13 mouse cellular contexts compared by ENCODE assay signal in genomic region chr1:75480735-75481134, GRCm38 (mm10). TPM values are rescaled to one million over a fixed set of nuclear protein-coding genes. Genes with fewer than 3 reads are reported as not detected.
DNase-seq lines count a peak whose midpoint lies in the region; ATAC-seq and TF ChIP-seq lines count a peak whose summit lies in the region.
"Had no signal": no experiment of that assay in that cellular context is flagged by ENCODE, and none has a peak within 500 bp of the region (broad histone marks: within the 10 kb centered on the region; RNA-seq: fewer than 3 reads in every experiment).

No protein-coding gene starts in this region.

- peak overlapping the region; percentile 90 for H3K4me2 ChIP-seq in forebrain, embryonic 12.5 days
- no peak overlapping the region for H3K4me2 ChIP-seq in forebrain, embryonic 11.5 days (ENCODE audit: low read depth, low read length, severe bottlenecking)
- peak overlapping the region; percentile 84 for H3K4me2 ChIP-seq in hindbrain, embryonic 15.5 days
- no peak overlapping the region for H3K4me2 ChIP-seq in myocyte (ENCODE audit: low read depth)

- no peak for ATAC-seq in forebrain, embryonic 12.5 days (ENCODE audit: low FRiP score)
- no peak for ATAC-seq in forebrain, embryonic 11.5 days (replicated peaks; ENCODE audit: low FRiP score)
- no peak for ATAC-seq in hindbrain, embryonic 15.5 days (ENCODE audit: low FRiP score, low read depth)

- WGBS in forebrain, embryonic 12.5 days: 84% methylated on average over 7 of the region's 7 CpGs
- WGBS in forebrain, embryonic 11.5 days: 88% methylated on average over 7 of the region's 7 CpGs
- 86% methylated on average over 7 of the region's 7 CpGs for WGBS in hindbrain, embryonic 15.5 days

- intact Hi-C loops in heart, postnatal 14 days (cut with DNase I): loop anchor here (2.0 kb wide), 1 partner anchor 22 kb away; no protein-coding TSS in a partner anchor

- H3K27ac ChIP-seq in forebrain, embryonic 12.5 days: no peak overlapping the region
- H3K27ac ChIP-seq in forebrain, embryonic 11.5 days (ENCODE audit: low read depth, low read length): no peak overlapping the region
- no peak overlapping the region for H3K27ac ChIP-seq in hindbrain, embryonic 15.5 days (replicated peaks)
- H3K27ac ChIP-seq: liver, embryonic 13.5 days had no signal

- 0 out of 2 replicates have a peak overlapping the region, but pooled peaks have one; percentile 86 for H3K4me3 ChIP-seq in forebrain, embryonic 12.5 days (replicated peaks)
- no peak overlapping the region for H3K4me3 ChIP-seq in forebrain, embryonic 11.5 days (ENCODE audit: low read depth, low read length)
- H3K4me3 ChIP-seq in hindbrain, embryonic 15.5 days: peak overlapping the region; percentile 95
- H3K4me3 ChIP-seq in myocyte: no peak overlapping the region
- H3K4me3 ChIP-seq: liver, embryonic 13.5 days had no signal

- H3K36me3 ChIP-seq in forebrain, embryonic 12.5 days (replicated peaks): peaks cover 10% of the 10 kb centered on the region
- no peaks in the 10 kb centered on the region; the same call in 1 of the 2 replicates for H3K36me3 ChIP-seq in forebrain, embryonic 11.5 days (ENCODE audit: control insufficient read depth, insufficient read depth, low read length)
- H3K36me3 ChIP-seq in hindbrain, embryonic 15.5 days: peaks cover 23% of the 10 kb centered on the region
- peaks cover 4% of the 10 kb centered on the region for H3K36me3 ChIP-seq in myocyte (ENCODE audit: control insufficient read depth, insufficient read depth)

- peaks cover 41% of the 10 kb centered on the region for H3K4me1 ChIP-seq in forebrain, embryonic 12.5 days
- H3K4me1 ChIP-seq in forebrain, embryonic 11.5 days (replicated peaks; ENCODE audit: control insufficient read depth, insufficient read depth, low read length): peaks cover 15% of the 10 kb centered on the region; the same call in 1 of the 2 replicates
- H3K4me1 ChIP-seq in hindbrain, embryonic 15.5 days (replicated peaks): peaks cover 55% of the 10 kb centered on the region

- no peak overlapping the region for H3K9ac ChIP-seq in forebrain, embryonic 12.5 days
- no peak overlapping the region for H3K9ac ChIP-seq in forebrain, embryonic 11.5 days (ENCODE audit: low read length)
- peak overlapping the region; percentile 91; the same call in 1 of the 2 replicates for H3K9ac ChIP-seq in hindbrain, embryonic 15.5 days
- H3K9ac ChIP-seq: liver, embryonic 13.5 days had no signal

- no peak overlapping the region for H3ac ChIP-seq in myocyte (ENCODE audit: control insufficient read depth, insufficient read length)

- TF ChIP-seq POLR2A in myocyte (IDR thresholded peaks at IDR 0.05; ENCODE audit: insufficient read length, low read depth): no peak

- DNase-seq in forebrain, embryonic 11.5 days (ENCODE audit: low spot score): no peak
- DNase-seq in brain, adult 2 months (ENCODE audit: low read depth, low spot score): peak; percentile 72
- DNase-seq in spleen, adult 18-20 months: no peak
- DNase-seq in heart, postnatal 14 days: no peak
- no peak for DNase-seq in thymus, adult 18-20 months
- DNase-seq: heart, postnatal 10 days; kidney, adult 2 months; liver, embryonic 13.5 days; lung, postnatal 10 days had no signal

- peaks cover 6% of the 10 kb centered on the region for H3K79me2 ChIP-seq in myocyte (ENCODE audit: control insufficient read depth, insufficient read depth)

- peaks cover 61% of the 10 kb centered on the region for H3K27me3 ChIP-seq in forebrain, embryonic 12.5 days
- peaks cover 28% of the 10 kb centered on the region for H3K27me3 ChIP-seq in forebrain, embryonic 11.5 days (ENCODE audit: control insufficient read depth, insufficient read depth, low read length)
- peaks cover 24% of the 10 kb centered on the region for H3K27me3 ChIP-seq in hindbrain, embryonic 15.5 days
- H3K27me3 ChIP-seq in myocyte (ENCODE audit: control insufficient read depth, insufficient read depth, insufficient read length): peaks cover 6% of the 10 kb centered on the region

- H3K9me3 ChIP-seq in forebrain, embryonic 12.5 days: no peaks in the 10 kb centered on the region
- no peaks in the 10 kb centered on the region for H3K9me3 ChIP-seq in forebrain, embryonic 11.5 days (ENCODE audit: control insufficient read depth, low read length)
- H3K9me3 ChIP-seq in hindbrain, embryonic 15.5 days: no peaks in the 10 kb centered on the region
- H3K9me3 ChIP-seq: G1E; liver, embryonic 13.5 days had no signal

TF ChIP-seq in myocyte, 11 proteins besides CTCF, POLR2A, EP300 and RAD21:
- TF ChIP-seq REST (IDR thresholded peaks at IDR 0.05; ENCODE audit: insufficient read depth, insufficient read length) (no peak), E2F4 (IDR thresholded peaks at IDR 0.05; ENCODE audit: insufficient read depth) (no peak), POLR2AphosphoS2 (IDR thresholded peaks at IDR 0.05; ENCODE audit: insufficient read length, low read depth) (peak; percentile 34)

RNA-seq across cellular contexts. Expression of gene Tmem198, which starts 1.4 kb away (rescaled TPM):
- polyA plus RNA-seq in forebrain, embryonic 12.5 days (2016; fragmentation: Nextera tagmentation; extraction: Ambion mirVana): 20.8 and 24.1 TPM in 2 replicates
- polyA plus RNA-seq in forebrain, embryonic 11.5 days (2014; fragmentation: Nextera tagmentation; extraction: Ambion mirVana): 8.9 and 9.4 TPM in 2 replicates
- 45.2 and 49.9 TPM in 2 replicates for polyA plus RNA-seq in hindbrain, embryonic 15.5 days (2015; fragmentation: Nextera tagmentation; extraction: Ambion mirVana)
- polyA plus RNA-seq in myocyte (2012; fragmentation: generic; extraction: Trizol): 0.78 TPM
- under 1 TPM; 0.26 to 0.88 TPM for total RNA-seq in heart, postnatal 14 days (2021)

RNA-seq across cellular contexts. Expression of gene Chpf, which starts 1.6 kb away (rescaled TPM):
- 21.6 and 25.8 TPM in 2 replicates for polyA plus RNA-seq in forebrain, embryonic 12.5 days (2016; fragmentation: Nextera tagmentation; extraction: Ambion mirVana)
- 21.3 and 23.3 TPM in 2 replicates for polyA plus RNA-seq in forebrain, embryonic 11.5 days (2014; fragmentation: Nextera tagmentation; extraction: Ambion mirVana)
- 46.1 and 53.4 TPM in 2 replicates for polyA plus RNA-seq in hindbrain, embryonic 15.5 days (2015; fragmentation: Nextera tagmentation; extraction: Ambion mirVana)
- 52.1 TPM for polyA plus RNA-seq in myocyte (2012; fragmentation: generic; extraction: Trizol)
- total RNA-seq in heart, postnatal 14 days (2021): 10 to 100 TPM; 29.5 to 30.1 TPM

RNA-seq across cellular contexts. Expression of gene Obsl1, which starts 25.5 kb away (rescaled TPM):
- polyA plus RNA-seq in forebrain, embryonic 12.5 days (2016; fragmentation: Nextera tagmentation; extraction: Ambion mirVana): 31.8 and 36.8 TPM in 2 replicates
- polyA plus RNA-seq in forebrain, embryonic 11.5 days (2014; fragmentation: Nextera tagmentation; extraction: Ambion mirVana): 42.6 and 44.7 TPM in 2 replicates
- polyA plus RNA-seq in hindbrain, embryonic 15.5 days (2015; fragmentation: Nextera tagmentation; extraction: Ambion mirVana): 28.1 and 34.9 TPM in 2 replicates
- 148 TPM for polyA plus RNA-seq in myocyte (2012; fragmentation: generic; extraction: Trizol)
- total RNA-seq in heart, postnatal 14 days (2021): 100 to 1,000 TPM; 166 to 172 TPM
- polyA plus RNA-seq: G1E had no signal

RNA-seq across cellular contexts. Expression of gene Inha, which starts 26.1 kb away (rescaled TPM):
- polyA plus RNA-seq in forebrain, embryonic 12.5 days (2016; fragmentation: Nextera tagmentation; extraction: Ambion mirVana): 5.9 and 6.6 TPM in 2 replicates
- polyA plus RNA-seq in forebrain, embryonic 11.5 days (2014; fragmentation: Nextera tagmentation; extraction: Ambion mirVana): 1.3 and 2.4 TPM in 2 replicates
- polyA plus RNA-seq in hindbrain, embryonic 15.5 days (2015; fragmentation: Nextera tagmentation; extraction: Ambion mirVana): 17.4 and 22.4 TPM in 2 replicates
- 4.7 TPM for polyA plus RNA-seq in myocyte (2012; fragmentation: generic; extraction: Trizol)
- 1 to 10 TPM; 6.0 to 7.8 TPM for total RNA-seq in heart, postnatal 14 days (2021)
- total RNA-seq: G1E had no signal
- polyA plus RNA-seq: G1E had no signal

RNA-seq across cellular contexts. Expression of gene Asic4, which starts 30.5 kb away (rescaled TPM):
- 6.4 and 8.2 TPM in 2 replicates for polyA plus RNA-seq in forebrain, embryonic 12.5 days (2016; fragmentation: Nextera tagmentation; extraction: Ambion mirVana)
- 0.61 TPM in 2 replicates for polyA plus RNA-seq in forebrain, embryonic 11.5 days (2014; fragmentation: Nextera tagmentation; extraction: Ambion mirVana)
- polyA plus RNA-seq in hindbrain, embryonic 15.5 days (2015; fragmentation: Nextera tagmentation; extraction: Ambion mirVana): 21.2 and 22.8 TPM in 2 replicates
- polyA plus RNA-seq in myocyte (2012; fragmentation: generic; extraction: Trizol): 0.28 TPM
- total RNA-seq in heart, postnatal 14 days (2021): not detected
- total RNA-seq: heart, postnatal 10 days had no signal

Comparison
In these comparisons a context has a peak if more than half of its experiments do, and no peak if none do; other contexts are left out.
1. H3K4me2 ChIP-seq: peak in forebrain, embryonic 12.5 days (single experiment) and hindbrain, embryonic 15.5 days (single experiment); none in forebrain, embryonic 11.5 days (single experiment) and myocyte (single experiment).
2. H3K4me3 ChIP-seq: peak in forebrain, embryonic 12.5 days (single experiment) and hindbrain, embryonic 15.5 days (single experiment); none in forebrain, embryonic 11.5 days (single experiment) and myocyte (single experiment).